Mouse (Mus musculus): ENCODE results near the gene Ajap1.

GRCm38 (mm10) chr4:153484392-153484791 is 1.8 kb upstream of the Ajap1 start:
- TF ChIP-seq CTCF (IDR thresholded peaks at IDR 0.05; ENCODE audit: borderline replicate concordance, insufficient read depth, low read length): peak; percentile 52
- no peak for TF ChIP-seq POLR2A (IDR thresholded peaks at IDR 0.05; ENCODE audit: low read depth, low read length)
